Mouse (Mus musculus): ENCODE measurements at regions not wholly inside any gene's neighbourhood (a gene's known extent, or its start where the extent isn't known, plus 50 kb on each side); places are given as distances from the start of the nearest gene placed in this dataset.

DNA sequence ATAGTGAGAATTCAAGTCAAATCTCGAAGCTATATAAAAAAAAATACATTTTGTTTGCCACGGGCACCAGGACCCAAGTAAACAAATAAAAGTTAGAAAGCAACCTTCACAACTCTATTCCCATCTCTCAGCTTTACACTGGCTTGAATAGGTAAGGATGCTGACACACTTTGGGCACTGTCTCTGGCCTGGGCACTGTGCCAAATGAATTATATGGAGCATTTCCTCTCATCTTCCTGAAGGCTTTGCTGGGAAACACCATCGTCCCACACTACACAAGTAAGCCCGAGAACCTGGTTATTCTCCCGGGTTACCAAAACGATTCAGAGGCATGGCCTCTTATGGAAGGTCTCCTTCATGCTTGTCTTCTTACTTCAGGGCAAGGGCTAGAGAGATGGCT lies 93.5 kb upstream of the Ogfrl1 start:
- Histone ChIP-seq H3K9ac (replicated peaks; ENCODE audit: low read depth, low read length) (no peak overlapping the region), H3K4me3 (ENCODE audit: low read depth, low read length) (no peak overlapping the region), H3K27ac (ENCODE audit: low read depth, low read length) (no peak overlapping the region), H3K4me2 (ENCODE audit: low read depth, low read length) (peak overlapping the region; percentile 23; the same call in 1 of the 2 replicates), H3K27me3 (ENCODE audit: control insufficient read depth, insufficient read depth, low read length) (no peaks in the 10 kb centered on the region), H3K9me3 (ENCODE audit: control insufficient read depth, low read length) (no peaks in the 10 kb centered on the region), H3K36me3 (ENCODE audit: control insufficient read depth, insufficient read depth, low read length) (no peaks in the 10 kb centered on the region), H3K4me1 (ENCODE audit: control insufficient read depth, insufficient read depth, low read length) (peaks cover 7% of the 10 kb centered on the region; the same call in 1 of the 2 replicates)
- 43% methylated on average over 6 of the region's 6 CpGs for WGBS
- peak; percentile 68 for ATAC-seq (ENCODE audit: low read depth)

DNA sequence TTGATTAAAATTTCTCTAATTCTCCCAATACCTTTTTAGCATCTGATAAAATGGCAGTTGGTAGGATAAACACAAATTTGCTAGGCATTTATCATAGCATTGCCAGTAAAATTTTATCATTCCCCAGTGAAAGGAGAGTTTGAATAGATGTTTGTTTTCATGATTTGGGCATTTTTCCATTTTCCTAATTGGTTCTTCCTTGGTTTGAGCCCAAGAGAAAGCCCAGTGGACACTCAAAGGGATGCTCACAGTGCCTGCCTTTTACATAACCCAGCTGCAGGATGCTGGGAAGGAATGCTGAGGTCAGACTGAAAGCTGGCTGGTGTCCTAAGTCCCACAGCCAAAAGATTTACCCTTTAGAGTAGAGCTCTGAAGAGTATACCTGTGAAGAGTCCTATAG lies 95.4 kb upstream of the Ogfrl1 start:
- Histone ChIP-seq H3K4me1 (ENCODE audit: control insufficient read depth, insufficient read depth, low read length) (peaks cover 7% of the 10 kb centered on the region; the same call in 1 of the 2 replicates), H3K9ac (replicated peaks; ENCODE audit: low read depth, low read length) (no peak overlapping the region), H3K36me3 (ENCODE audit: control insufficient read depth, insufficient read depth, low read length) (no peaks in the 10 kb centered on the region), H3K9me3 (ENCODE audit: control insufficient read depth, low read length) (no peaks in the 10 kb centered on the region), H3K4me3 (ENCODE audit: low read depth, low read length) (no peak overlapping the region), H3K27ac (ENCODE audit: low read depth, low read length) (no peak overlapping the region), H3K27me3 (ENCODE audit: control insufficient read depth, insufficient read depth, low read length) (no peaks in the 10 kb centered on the region), H3K4me2 (ENCODE audit: low read depth, low read length) (no peak overlapping the region)
- no peak for ATAC-seq (ENCODE audit: low read depth)

DNA sequence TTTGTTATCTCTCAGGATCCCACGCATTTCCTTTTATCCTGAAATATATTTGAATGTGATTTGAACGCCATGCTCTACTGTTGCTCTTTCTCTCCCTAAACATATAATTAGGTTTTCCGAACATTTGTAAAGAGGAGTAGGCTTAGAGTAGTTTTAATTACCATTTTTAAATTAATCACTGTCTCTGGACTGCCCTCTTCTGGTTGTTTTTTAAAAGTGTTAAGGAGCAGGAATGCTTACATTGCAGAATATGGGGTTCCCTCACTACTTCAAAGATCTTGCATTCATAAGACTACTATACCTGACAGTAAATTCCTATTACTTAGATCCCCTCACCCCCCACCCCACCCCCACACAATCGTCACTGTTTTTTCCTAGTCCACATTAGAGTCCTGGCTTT lies 97.8 kb upstream of the Ogfrl1 start:
- peaks cover 6% of the 10 kb centered on the region; the same call in 1 of the 2 replicates for H3K4me1 ChIP-seq (ENCODE audit: control insufficient read depth, insufficient read depth, low read length)
- no peaks in the 10 kb centered on the region for H3K9me3 ChIP-seq (ENCODE audit: control insufficient read depth, low read length)
- H3K27ac ChIP-seq (ENCODE audit: low read depth, low read length): no peak overlapping the region
- no peak overlapping the region for H3K9ac ChIP-seq (replicated peaks; ENCODE audit: low read depth, low read length)
- 58% methylated on average over 4 of the region's 4 CpGs for WGBS
- no peaks in the 10 kb centered on the region for H3K27me3 ChIP-seq (ENCODE audit: control insufficient read depth, insufficient read depth, low read length)
- no peak for ATAC-seq (ENCODE audit: low read depth)
- no peak overlapping the region for H3K4me3 ChIP-seq (ENCODE audit: low read depth, low read length)
- no peaks in the 10 kb centered on the region for H3K36me3 ChIP-seq (ENCODE audit: control insufficient read depth, insufficient read depth, low read length)
- no peak overlapping the region for H3K4me2 ChIP-seq (ENCODE audit: low read depth, low read length)

DNA sequence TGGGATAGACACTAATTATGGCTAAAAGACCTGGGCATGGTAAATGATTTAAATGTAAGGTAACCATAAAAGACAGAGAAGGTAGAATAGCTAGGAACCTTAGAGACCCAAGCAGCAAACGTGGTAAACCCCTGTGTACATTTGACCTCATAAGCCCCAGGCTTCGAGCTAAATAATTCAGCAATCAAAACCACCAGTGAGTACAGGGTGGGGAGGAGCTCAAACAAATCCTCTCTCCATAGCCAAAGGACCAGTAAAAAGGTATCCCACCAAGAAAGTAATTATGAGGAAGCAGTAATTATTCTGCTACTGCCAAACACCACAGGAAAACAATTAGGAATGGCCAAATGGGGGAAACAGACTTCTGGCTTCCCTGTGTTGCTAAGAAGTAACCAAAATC lies 122.5 kb upstream of the Ogfrl1 start:
- no peak overlapping the region for H3K4me2 ChIP-seq (ENCODE audit: low read depth, low read length)
- H3K4me1 ChIP-seq (ENCODE audit: control insufficient read depth, insufficient read depth, low read length): no peaks in the 10 kb centered on the region
- no peak overlapping the region for H3K9ac ChIP-seq (replicated peaks; ENCODE audit: low read depth, low read length)
- no peaks in the 10 kb centered on the region for H3K36me3 ChIP-seq (ENCODE audit: control insufficient read depth, insufficient read depth, low read length)
- no peaks in the 10 kb centered on the region for H3K9me3 ChIP-seq (ENCODE audit: control insufficient read depth, low read length)
- no peak overlapping the region for H3K4me3 ChIP-seq (ENCODE audit: low read depth, low read length)
- no peak overlapping the region for H3K27ac ChIP-seq (ENCODE audit: low read depth, low read length)
- WGBS: 19% methylated on average over 2 of the region's 2 CpGs
- peak; percentile 58; the same call in 1 of the 2 replicates for ATAC-seq (ENCODE audit: low read depth)
- no peaks in the 10 kb centered on the region for H3K27me3 ChIP-seq (ENCODE audit: control insufficient read depth, insufficient read depth, low read length)

DNA sequence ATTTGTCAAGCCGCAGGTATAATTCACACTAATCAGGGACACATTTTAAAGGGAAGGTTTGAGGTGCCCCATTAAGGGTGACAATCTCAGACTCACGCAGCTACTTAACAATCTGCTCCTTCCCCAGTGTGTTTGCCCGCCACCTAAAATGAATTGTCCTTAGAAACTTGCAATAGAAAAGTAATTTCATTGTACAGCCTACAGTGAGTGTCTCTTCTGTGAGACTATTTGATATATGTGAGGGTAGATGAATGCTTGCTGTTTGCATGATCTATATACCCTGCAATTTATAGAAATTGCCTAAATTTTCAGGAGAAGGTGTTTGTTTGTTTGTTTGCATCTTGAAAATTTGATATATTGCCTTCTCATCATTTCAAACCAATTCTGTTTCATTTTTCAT lies 135.1 kb upstream of the Ogfrl1 start:
- Histone ChIP-seq H3K4me3 (ENCODE audit: low read depth, low read length) (no peak overlapping the region), H3K27me3 (ENCODE audit: control insufficient read depth, insufficient read depth, low read length) (no peaks in the 10 kb centered on the region), H3K9me3 (ENCODE audit: control insufficient read depth, low read length) (no peaks in the 10 kb centered on the region), H3K4me1 (ENCODE audit: control insufficient read depth, insufficient read depth, low read length) (no peaks in the 10 kb centered on the region), H3K36me3 (ENCODE audit: control insufficient read depth, insufficient read depth, low read length) (no peaks in the 10 kb centered on the region), H3K27ac (ENCODE audit: low read depth, low read length) (no peak overlapping the region), H3K4me2 (ENCODE audit: low read depth, low read length) (no peak overlapping the region), H3K9ac (replicated peaks; ENCODE audit: low read depth, low read length) (no peak overlapping the region)
- 83% methylated on average over 3 of the region's 3 CpGs for WGBS
- no peak for ATAC-seq (ENCODE audit: low read depth)

DNA sequence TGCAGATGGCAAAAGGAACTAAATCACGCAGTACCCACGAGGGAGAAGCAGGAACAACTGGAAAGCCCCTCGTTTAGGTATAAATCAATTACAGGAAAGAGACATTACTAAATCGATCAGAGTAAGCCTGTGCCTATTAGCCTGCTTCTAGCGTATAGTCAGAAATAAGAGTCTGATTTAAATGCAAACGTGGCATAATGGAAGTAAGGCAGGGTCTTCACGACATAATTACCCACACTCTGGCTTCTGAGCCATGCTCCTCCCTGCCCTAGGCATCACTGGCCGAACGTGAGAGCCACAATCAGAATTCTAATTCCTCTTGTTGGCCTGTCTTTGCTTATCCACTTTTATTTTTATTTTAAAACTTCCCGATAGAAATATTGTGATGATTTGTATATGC lies 139.0 kb upstream of the Ogfrl1 start:
- H3K4me1 ChIP-seq (ENCODE audit: control insufficient read depth, insufficient read depth, low read length): no peaks in the 10 kb centered on the region
- no peak overlapping the region for H3K27ac ChIP-seq (ENCODE audit: low read depth, low read length)
- H3K9ac ChIP-seq (replicated peaks; ENCODE audit: low read depth, low read length): no peak overlapping the region
- H3K27me3 ChIP-seq (ENCODE audit: control insufficient read depth, insufficient read depth, low read length): no peaks in the 10 kb centered on the region
- 53% methylated on average over 10 of the region's 10 CpGs for WGBS
- no peak overlapping the region for H3K4me3 ChIP-seq (ENCODE audit: low read depth, low read length)
- peak; percentile 44; the same call in 1 of the 2 replicates for ATAC-seq (ENCODE audit: low read depth)
- H3K9me3 ChIP-seq (ENCODE audit: control insufficient read depth, low read length): no peaks in the 10 kb centered on the region
- H3K36me3 ChIP-seq (ENCODE audit: control insufficient read depth, insufficient read depth, low read length): no peaks in the 10 kb centered on the region
- no peak overlapping the region for H3K4me2 ChIP-seq (ENCODE audit: low read depth, low read length)

DNA sequence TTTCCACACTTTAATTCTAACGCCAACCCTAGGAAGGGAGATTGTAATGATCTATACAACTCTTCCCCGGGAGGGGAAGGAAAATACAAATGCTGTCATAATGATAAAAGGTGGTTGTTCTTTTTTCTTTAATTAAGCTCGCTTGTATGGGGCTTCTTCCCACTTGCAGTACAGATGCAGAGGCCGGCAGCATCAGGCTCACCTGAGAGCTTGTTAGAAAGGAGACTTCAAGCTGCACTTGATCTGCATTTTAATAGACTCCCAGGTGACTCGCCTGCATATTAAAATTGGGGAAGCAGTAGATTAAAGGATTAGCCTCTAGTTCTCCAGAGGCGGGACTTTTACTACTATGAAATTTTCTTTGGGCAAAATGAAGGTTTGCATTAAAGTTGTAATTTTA lies 140.8 kb upstream of the Ogfrl1 start:
- Histone ChIP-seq H3K27me3 (ENCODE audit: control insufficient read depth, insufficient read depth, low read length) (no peaks in the 10 kb centered on the region), H3K27ac (ENCODE audit: low read depth, low read length) (no peak overlapping the region), H3K9me3 (ENCODE audit: control insufficient read depth, low read length) (no peaks in the 10 kb centered on the region), H3K4me1 (ENCODE audit: control insufficient read depth, insufficient read depth, low read length) (no peaks in the 10 kb centered on the region; the same call in 1 of the 2 replicates), H3K36me3 (ENCODE audit: control insufficient read depth, insufficient read depth, low read length) (no peaks in the 10 kb centered on the region), H3K4me3 (ENCODE audit: low read depth, low read length) (no peak overlapping the region), H3K4me2 (ENCODE audit: low read depth, low read length) (no peak overlapping the region), H3K9ac (replicated peaks; ENCODE audit: low read depth, low read length) (no peak overlapping the region)
- WGBS: 32% methylated on average over 6 of the region's 6 CpGs
- no peak for ATAC-seq (ENCODE audit: low read depth)

DNA sequence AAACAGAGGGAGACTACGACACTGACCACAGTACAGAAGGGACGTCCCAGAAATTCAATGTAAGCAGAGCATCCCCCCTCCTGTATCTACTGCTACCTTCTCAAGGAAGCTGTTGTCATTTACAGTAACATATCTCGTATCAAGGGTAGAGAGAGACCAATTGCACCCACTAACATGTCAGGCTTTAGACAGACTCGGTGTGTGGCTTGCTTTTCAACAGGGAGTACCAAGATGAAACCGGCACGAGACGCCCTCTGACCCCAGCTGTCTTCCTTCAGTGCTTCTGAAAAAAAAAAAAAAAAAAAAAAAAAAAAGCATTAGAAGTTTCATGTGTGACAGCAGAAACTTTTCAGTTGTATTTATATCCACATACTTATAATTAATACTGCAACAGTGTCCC lies 143.0 kb upstream of the Ogfrl1 start:
- H3K4me3 ChIP-seq (ENCODE audit: low read depth, low read length): no peak overlapping the region

DNA sequence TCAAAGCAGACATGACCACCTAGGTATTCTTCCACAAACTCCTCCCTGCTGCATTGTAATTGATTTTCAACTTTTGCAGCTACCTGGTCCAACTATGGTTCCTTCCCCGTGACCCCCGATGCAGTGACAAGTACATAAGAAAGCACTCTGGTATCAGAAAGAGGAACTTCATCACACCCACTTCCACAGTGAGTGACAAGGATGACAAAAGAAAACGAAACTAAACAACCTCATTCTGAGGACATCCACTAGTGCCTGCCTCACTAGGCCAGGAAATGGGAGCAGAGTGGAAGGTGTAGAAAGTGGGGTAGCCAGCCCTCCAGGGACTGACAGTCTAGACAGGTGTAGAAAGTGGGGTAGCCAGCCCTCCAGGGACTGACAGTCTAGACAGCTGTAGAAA lies 158.2 kb upstream of the Ogfrl1 start:
- Histone ChIP-seq H3K9me3 (ENCODE audit: control insufficient read depth, low read length) (no peaks in the 10 kb centered on the region), H3K36me3 (ENCODE audit: control insufficient read depth, insufficient read depth, low read length) (no peaks in the 10 kb centered on the region), H3K4me1 (ENCODE audit: control insufficient read depth, insufficient read depth, low read length) (no peaks in the 10 kb centered on the region), H3K4me2 (ENCODE audit: low read depth, low read length) (no peak overlapping the region), H3K27ac (ENCODE audit: low read depth, low read length) (no peak overlapping the region), H3K4me3 (ENCODE audit: low read depth, low read length) (no peak overlapping the region), H3K9ac (replicated peaks; ENCODE audit: low read depth, low read length) (no peak overlapping the region), H3K27me3 (ENCODE audit: control insufficient read depth, insufficient read depth, low read length) (no peaks in the 10 kb centered on the region)
- ATAC-seq (ENCODE audit: low read depth): no peak
- WGBS: 85% methylated on average over 3 of the region's 3 CpGs

More for the DNA sequence above, 143.0 kb upstream of the Ogfrl1 start:
- H3K9me3 ChIP-seq (ENCODE audit: control insufficient read depth, low read length): no peaks in the 10 kb centered on the region
- H3K27me3 ChIP-seq (ENCODE audit: control insufficient read depth, insufficient read depth, low read length): no peaks in the 10 kb centered on the region
- no peaks in the 10 kb centered on the region; the same call in 1 of the 2 replicates for H3K4me1 ChIP-seq (ENCODE audit: control insufficient read depth, insufficient read depth, low read length)
- no peaks in the 10 kb centered on the region for H3K36me3 ChIP-seq (ENCODE audit: control insufficient read depth, insufficient read depth, low read length)
- H3K9ac ChIP-seq (replicated peaks; ENCODE audit: low read depth, low read length): no peak overlapping the region
- no peak for ATAC-seq (ENCODE audit: low read depth)
- WGBS: 88% methylated on average over 7 of the region's 7 CpGs
- no peak overlapping the region for H3K4me2 ChIP-seq (ENCODE audit: low read depth, low read length)
- no peak overlapping the region for H3K27ac ChIP-seq (ENCODE audit: low read depth, low read length)

DNA sequence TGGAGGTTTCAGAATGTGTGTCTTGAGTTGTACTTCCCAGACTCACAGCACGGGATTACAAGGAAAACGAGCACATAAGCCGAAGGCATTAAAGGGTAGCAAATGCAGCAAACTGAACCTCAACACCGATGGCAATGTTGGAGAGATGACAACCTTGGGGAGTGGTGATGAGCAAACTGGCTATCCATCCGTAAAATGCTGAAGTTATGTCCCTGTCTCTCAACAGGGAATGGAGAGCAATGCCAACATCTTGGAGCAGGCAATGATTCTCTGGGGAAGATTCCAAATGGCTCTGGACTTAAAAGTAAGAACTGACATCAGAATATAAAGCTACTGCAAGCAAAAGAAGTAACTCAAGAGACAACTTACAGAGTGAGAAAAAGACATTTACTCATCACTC lies 170.5 kb upstream of the Ogfrl1 start:
- Histone ChIP-seq H3K9me3 (ENCODE audit: control insufficient read depth, low read length) (no peaks in the 10 kb centered on the region), H3K36me3 (ENCODE audit: control insufficient read depth, insufficient read depth, low read length) (no peaks in the 10 kb centered on the region), H3K4me1 (ENCODE audit: control insufficient read depth, insufficient read depth, low read length) (no peaks in the 10 kb centered on the region), H3K4me3 (ENCODE audit: low read depth, low read length) (no peak overlapping the region), H3K4me2 (ENCODE audit: low read depth, low read length) (no peak overlapping the region), H3K27ac (ENCODE audit: low read depth, low read length) (no peak overlapping the region), H3K9ac (replicated peaks; ENCODE audit: low read depth, low read length) (no peak overlapping the region), H3K27me3 (ENCODE audit: control insufficient read depth, insufficient read depth, low read length) (no peaks in the 10 kb centered on the region)
- ATAC-seq (ENCODE audit: low read depth): no peak
- 91% methylated on average over 5 of the region's 5 CpGs for WGBS
